Mouse (Mus musculus) mature B cell (primary cell): ENCODE measurements around the gene Tcte1.

ENCODE experiments used
- in situ Hi-C: fragments of 300-500 bp; cut with MboI; formaldehyde crosslinking; loops from 2 replicates; pipeline ENCODE4 v1.14.3; 2019

The Tcte1 gene

DNA sequence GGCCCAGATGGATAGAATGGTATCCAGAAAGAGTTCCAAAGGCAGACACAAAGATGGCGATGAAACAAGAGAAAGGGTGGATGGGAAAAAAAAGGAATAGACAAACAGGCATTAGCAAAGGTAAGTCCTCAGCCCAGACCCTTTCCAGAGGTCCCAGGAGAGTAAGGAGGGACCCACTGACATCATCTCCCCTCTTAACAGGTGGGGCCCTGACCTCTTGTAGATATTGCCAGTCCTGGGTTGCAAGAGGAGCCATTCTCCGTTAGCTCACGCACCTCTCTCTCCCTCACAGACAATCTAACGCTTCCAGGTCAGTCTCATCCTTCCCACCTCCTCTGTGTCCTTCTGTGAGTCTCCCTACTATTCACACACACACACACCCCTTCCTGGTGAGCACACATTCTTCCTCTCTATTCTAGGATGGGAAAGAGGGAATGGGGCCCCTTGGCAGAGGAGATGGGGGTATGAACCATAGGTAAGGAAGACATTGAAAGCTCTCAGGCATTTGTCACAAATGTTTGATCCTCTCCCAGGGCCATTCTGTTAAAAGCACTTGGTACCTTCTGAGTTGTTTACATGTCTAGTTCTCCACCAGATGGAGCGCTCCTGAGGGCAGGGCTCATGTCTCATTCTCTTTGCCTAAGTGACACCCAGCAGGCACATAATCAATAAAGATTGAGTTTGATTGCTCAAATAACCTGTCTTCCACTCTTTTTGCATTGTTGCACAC, 24.4 kb downstream of the Tcte1 start:
- in situ Hi-C loops, result no loop called here

DNA sequence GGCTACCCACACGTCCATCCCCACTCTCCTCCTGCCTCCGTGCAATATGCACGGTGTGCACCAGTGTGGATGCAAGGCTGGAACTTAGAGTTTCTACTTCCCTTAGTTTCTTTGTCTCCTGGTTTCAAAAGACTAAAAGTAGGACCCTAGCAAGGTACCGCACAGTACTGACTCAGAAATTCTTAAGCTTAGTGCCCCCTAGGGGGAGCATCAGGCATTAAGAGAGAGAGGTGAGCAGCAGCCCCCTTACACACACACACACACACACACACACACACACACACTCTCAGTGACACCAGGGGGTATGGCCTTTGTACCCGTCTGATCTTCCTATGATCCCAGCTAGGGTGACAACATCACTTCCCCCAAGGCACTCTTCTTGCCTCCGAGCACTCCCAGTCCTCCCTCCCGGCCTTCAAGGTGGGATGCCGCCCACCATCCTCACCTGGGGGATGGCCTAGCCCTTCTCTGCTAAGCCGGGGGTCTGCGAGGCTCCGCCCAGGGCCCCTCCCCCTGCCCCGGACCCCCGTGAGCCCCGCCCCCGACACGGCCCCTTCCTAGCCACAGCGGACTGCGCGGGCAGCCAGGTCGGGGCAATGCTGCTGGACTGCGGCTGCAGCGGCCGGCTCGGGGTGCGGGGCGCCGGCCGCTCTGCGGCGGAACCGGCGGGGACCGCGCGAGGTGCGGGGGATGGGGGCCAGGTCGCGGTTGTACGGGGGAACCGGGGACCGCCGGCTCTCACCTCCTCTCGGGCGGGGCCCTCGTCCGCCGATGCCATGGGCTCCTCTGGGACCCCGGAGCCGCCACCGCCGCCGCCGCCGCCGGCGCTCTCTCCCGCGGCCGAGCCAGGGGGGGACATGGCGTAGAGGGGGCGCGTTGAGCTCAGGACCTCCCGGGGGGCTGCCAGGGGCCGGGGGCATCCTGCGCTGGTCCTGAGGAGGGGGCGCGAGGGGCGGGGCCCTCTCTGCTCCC, 25.6 kb downstream of the Tcte1 start:
- in situ Hi-C loops, result no loop called here

- in situ Hi-C loops, result loop anchor here (5.0 kb wide), 1 partner anchor 32 kb away; no protein-coding TSS in a partner anchor
Observed at GRCm38 (mm10) chr17:45549617-45550181, 26.5 kb downstream of the Tcte1 start, which contains the start of gene Tmem151b. Gene Tmem151b, minus strand, starts transcription at chr17:45549677.

DNA sequence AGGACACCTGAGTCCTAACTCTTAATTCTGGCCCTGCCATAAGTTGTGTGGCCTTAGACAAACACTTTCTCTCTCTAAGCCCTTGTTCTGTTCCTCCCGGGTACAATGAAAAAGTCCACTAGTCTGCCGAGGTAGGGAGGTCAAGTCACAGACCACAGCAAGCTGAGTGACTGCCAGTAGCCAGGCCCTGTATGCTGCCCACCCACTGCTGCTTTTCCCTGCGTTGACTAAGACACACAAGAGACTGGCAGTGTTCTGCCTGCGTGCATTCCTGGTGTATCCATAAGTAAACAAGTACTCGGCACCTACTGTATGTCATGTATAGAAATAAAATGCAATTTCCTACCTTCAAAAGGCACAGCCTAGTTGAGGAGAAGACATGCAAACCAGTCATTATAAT, 27.0 kb downstream of the Tcte1 start:
- in situ Hi-C loops, result loop anchor here (5.0 kb wide), 1 partner anchor 33 kb away; no protein-coding TSS in a partner anchor

DNA sequence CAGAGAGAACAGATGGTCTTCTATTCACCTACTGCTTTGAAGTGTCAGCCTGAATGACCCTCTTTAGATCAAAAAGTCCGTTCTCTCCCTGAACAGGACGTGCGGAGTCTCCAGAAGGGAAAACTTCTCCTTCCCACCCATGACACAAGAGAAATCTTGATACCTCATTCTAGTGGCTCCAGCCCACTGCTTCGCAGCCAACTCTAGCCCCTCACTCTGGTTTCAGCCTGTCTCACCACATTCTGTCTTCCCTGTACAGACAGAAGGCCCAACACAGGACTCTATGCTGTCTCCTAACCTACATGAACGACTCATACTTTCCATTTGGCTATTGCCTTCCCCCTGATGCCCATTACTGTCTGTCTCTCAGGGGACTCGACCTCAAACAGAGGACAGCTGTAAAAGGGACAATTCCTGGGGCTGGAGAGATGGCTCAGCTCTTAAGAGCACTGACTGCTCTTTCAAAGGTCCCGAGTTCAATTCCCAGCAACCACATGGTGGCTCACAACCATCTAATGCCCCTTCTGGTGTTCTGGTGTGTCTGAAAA, 28.1 kb downstream of the Tcte1 start:
- in situ Hi-C loops, result loop anchor here (5.0 kb wide), 1 partner anchor 34 kb away; no protein-coding TSS in a partner anchor

DNA sequence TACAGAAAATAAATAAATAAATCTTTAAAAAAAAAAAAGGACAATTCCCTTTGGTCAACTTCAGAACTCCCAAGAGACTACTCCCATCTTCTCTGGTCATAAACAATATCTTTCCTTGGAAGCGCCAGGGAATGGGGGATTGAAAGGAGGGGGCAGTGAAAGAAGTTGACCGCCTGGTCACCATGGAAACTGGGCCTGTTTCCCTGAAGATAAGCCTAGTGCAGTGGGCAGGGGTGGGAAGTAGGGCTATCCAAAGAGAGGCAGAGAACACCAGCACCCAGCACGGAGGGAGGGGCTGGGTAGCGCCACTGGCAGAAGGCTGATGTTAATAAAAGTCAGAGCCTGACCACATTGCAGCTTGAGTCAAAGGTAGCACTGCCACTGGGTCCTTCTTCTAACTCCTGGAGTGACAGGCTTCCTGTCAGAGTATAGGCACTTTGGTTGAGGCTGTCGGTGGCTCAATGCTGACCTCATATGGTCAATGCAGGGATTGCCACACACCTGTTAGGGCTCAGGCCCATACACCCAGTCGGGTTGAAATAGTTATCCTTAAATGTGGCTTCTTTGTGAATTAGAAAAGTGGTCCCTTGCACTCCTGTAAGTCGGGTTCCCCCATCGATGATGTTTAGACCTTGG, 28.7 kb downstream of the Tcte1 start:
- in situ Hi-C loops, result loop anchor here (5.0 kb wide), 1 partner anchor 35 kb away; no protein-coding TSS in a partner anchor

DNA sequence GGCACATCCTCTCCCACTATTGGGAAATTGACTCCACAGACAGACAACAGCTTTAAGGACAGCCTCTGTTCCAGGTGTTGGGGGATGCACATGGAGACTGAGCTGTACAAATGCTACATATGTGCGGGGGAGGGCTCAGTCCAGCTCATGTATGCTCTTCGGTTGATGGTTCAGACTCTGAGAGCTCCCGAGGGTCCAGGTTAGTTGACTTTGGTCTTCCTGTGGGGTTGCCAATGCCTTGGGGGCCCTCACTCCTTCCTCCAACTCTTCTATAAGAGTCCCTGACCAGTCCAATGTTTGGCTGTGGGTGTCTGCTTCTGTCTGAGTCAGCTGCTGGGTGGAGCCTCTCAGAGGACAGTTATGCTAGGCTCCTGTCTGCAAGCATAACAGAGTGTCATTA, 29.8 kb downstream of the Tcte1 start:
- in situ Hi-C loops, result loop anchor here (5.0 kb wide), 1 partner anchor 36 kb away; no protein-coding TSS in a partner anchor

DNA sequence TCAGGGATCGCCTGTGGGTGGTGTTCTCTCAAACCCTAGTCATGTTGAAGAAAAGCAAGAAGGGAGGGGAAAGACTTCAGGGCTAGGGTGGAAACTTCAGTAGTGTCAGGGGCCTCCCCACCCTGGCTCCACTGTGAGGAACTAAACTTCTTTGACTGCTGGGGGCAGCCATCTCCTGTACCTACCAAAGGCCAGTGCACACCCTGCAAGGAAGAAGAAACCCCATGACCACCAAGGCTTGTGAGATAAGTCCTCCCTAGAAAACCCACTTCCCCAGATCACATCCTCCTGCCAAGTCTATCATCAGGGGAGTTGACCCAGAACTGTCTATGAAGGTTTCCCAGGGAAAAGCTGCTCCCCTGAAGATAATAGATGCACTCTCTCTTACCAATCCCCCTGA, 31.2 kb downstream of the Tcte1 start:
- in situ Hi-C loops, result loop anchor here (5.0 kb wide), 1 partner anchor 37 kb away; no protein-coding TSS in a partner anchor

DNA sequence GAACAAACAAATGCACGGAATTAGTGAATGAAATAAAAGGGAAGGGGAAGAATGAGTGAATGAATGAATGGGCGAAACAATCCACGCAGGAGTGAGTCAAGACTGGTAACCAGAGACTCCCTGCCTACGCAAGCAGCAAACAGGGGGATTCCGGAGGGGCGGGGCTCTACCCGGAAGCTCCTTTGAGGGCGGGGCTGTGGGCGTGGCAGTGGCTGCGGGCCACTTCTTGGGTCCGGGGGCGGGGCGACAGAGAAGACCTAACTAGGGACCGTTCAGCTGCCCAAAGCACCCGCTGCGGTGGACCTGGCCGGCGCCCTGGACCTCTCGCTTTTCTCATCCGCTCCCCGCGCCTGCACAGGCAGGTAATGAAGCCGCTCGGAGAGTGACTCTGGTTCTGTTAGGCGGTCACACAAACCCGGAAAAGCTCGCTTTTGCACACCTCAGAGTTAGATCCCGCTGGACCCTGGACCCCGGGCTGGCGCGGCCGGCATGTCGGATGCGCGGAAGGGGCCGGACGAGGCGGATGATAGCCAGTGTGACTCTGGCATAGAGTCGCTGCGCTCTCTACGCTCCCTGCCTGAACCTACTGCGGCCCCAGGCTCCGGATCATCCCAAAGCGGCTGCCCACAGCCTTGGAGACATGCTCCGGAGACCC, 32.3 kb downstream of the Tcte1 start, which contains the start of gene Nfkbie:
TSS of gene Nfkbie (plus strand) at position 252 of the 655 bp plus-strand sequence.
- in situ Hi-C loops, result no loop called here

GRCm38 (mm10) chr17:45556107-45556489, 32.9 kb downstream of the Tcte1 start:
- in situ Hi-C loops, result no loop called here

- in situ Hi-C loops, result no loop called here
Observed at GRCm38 (mm10) chr17:45556514-45557245, 33.4 kb downstream of the Tcte1 start.

GRCm38 (mm10) chr17:45557246-45557824, 34.1 kb downstream of the Tcte1 start:
- in situ Hi-C loops, result no loop called here

- in situ Hi-C loops, result no loop called here
Observed at GRCm38 (mm10) chr17:45557998-45558862, 35.0 kb downstream of the Tcte1 start.

GRCm38 (mm10) chr17:45559732-45560525, 36.7 kb downstream of the Tcte1 start:
- in situ Hi-C loops, result no loop called here

DNA sequence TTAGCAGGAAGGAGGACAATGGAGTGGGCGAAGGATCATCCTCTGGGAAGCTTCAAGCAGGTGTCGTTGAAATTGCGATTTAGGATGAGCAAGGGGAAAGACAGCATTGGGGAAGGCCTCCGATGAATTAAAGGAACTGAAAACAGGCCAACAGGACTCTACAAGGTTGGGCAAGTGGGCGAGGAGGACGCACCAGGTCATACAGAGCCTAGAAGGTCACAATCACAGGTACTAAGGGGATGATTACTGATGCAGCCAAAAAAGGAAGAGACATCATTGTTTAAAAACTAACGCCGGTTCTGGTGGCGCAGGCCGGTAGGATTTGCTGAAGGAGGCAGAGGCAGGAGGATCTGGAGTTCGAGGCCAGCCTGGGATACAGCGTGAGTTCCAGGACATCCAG, 40.0 kb downstream of the Tcte1 start:
- in situ Hi-C loops, result no loop called here

DNA sequence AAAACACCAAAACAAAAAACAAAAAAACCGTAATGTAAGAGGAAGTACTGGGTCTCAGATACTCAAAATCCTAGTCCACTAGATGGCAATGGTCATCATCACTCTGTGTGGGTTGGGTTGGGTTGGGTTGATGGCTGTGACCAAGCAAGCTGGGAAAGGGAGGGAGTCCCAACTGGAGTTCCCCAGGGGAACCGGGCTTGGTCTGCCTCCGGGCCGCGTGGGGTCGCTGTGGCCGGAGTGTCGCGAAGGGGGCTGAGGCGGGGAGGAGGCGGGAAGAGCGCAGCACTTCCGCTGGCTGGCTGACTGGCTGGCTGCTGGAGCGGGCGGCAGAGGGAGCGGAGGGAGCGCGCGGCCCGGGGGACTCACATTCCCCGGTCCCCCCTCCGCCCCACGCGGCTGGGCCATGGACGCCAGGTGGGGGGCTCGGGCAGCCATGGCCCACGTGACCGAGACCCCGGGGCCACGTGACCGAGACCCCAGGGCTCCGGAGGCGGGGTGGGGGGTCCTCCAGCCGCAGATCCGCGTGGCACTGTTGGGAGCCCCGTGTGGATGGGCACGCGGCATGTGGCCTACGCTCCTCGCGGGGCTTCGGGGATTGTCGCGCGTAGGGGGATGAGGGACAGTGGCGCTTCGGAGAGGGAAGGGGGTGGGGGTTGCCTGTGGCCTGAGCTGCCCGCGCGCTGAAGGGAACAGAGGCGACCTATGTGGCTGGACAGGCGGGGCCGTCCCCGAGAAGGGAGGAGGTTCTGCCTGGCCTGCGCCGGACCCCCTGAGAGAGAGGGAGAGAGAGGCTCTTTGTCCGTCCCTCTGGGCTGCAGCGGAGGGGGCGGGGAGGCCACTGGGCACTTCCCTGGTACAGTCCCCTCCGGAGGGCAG, 40.7 kb downstream of the Tcte1 start, which contains the start of gene Slc35b2:
TSS of gene Slc35b2 (plus strand) at position 220 of the 876 bp plus-strand sequence.
- in situ Hi-C loops, result no loop called here
